Mouse (Mus musculus): ENCODE data around the gene Nfkb1. TPM values are rescaled to one million over a fixed set of nuclear protein-coding genes. Genes with fewer than 3 reads are reported as not detected.

The Nfkb1 gene
- polyA plus RNA-seq, 1 experiment from 2014 or later, result 17.1 TPM

GRCm38 (mm10) chr3:135564706-135565105 lies 126.6 kb downstream of the Nfkb1 start:
- no peak for ATAC-seq (replicated peaks; ENCODE audit: insufficient number of reproducible peaks, insufficient read depth, low FRiP score, low read depth)
- Histone ChIP-seq H3K4me3 (no peak overlapping the region), H3K27ac (no peak overlapping the region), H3K9me3 (replicated peaks) (no peaks in the 10 kb centered on the region), H3K27me3 (no peaks in the 10 kb centered on the region), H3K4me1 (replicated peaks) (peaks cover 23% of the 10 kb centered on the region), H3K36me3 (no peaks in the 10 kb centered on the region), H3K4me2 (no peak overlapping the region), H3K9ac (no peak overlapping the region)
- WGBS, result 89% methylated on average over 9 of the region's 9 CpGs

- Histone ChIP-seq H3K9me3 (replicated peaks) (no peaks in the 10 kb centered on the region), H3K4me3 (no peak overlapping the region), H3K9ac (no peak overlapping the region), H3K36me3 (no peaks in the 10 kb centered on the region), H3K27ac (0 out of 2 replicates have a peak overlapping the region, but pooled peaks have one; percentile 12), H3K4me2 (no peak overlapping the region), H3K4me1 (replicated peaks) (peaks cover 15% of the 10 kb centered on the region), H3K27me3 (no peaks in the 10 kb centered on the region)
- 0 out of 2 replicates have a peak, but pooled peaks have one; percentile 58 for ATAC-seq (replicated peaks; ENCODE audit: insufficient number of reproducible peaks, insufficient read depth, low FRiP score, low read depth)
- WGBS, result 65% methylated on average over 17 of the region's 17 CpGs
These were observed 128.1 kb downstream of the Nfkb1 start for GRCm38 (mm10) chr3:135563163-135563689.

GRCm38 (mm10) chr3:135562036-135562435 lies 129.3 kb downstream of the Nfkb1 start:
- Histone ChIP-seq H3K36me3 (no peaks in the 10 kb centered on the region; the same call in 1 of the 2 replicates), H3K9ac (no peak overlapping the region), H3K4me2 (no peak overlapping the region), H3K9me3 (replicated peaks) (no peaks in the 10 kb centered on the region), H3K27me3 (no peaks in the 10 kb centered on the region), H3K4me1 (replicated peaks) (peaks cover 7% of the 10 kb centered on the region), H3K27ac (no peak overlapping the region), H3K4me3 (no peak overlapping the region)
- no peak for ATAC-seq (replicated peaks; ENCODE audit: insufficient number of reproducible peaks, insufficient read depth, low FRiP score, low read depth)
- WGBS, result 68% methylated on average over 7 of the region's 7 CpGs

GRCm38 (mm10) chr3:135556851-135557662 lies 134.3 kb downstream of the Nfkb1 start:
- no peak overlapping the region for H3K4me2 ChIP-seq
- H3K36me3 ChIP-seq, result peaks cover 6% of the 10 kb centered on the region; the same call in 1 of the 2 replicates
- H3K9ac ChIP-seq, result no peak overlapping the region
- H3K27me3 ChIP-seq, result no peaks in the 10 kb centered on the region
- ATAC-seq (replicated peaks; ENCODE audit: insufficient number of reproducible peaks, insufficient read depth, low FRiP score, low read depth), result no peak
- no peaks in the 10 kb centered on the region for H3K4me1 ChIP-seq (replicated peaks)
- H3K9me3 ChIP-seq (replicated peaks), result no peaks in the 10 kb centered on the region
- WGBS, result 74% methylated on average over 12 of the region's 12 CpGs
- no peak overlapping the region for H3K27ac ChIP-seq
- H3K4me3 ChIP-seq, result no peak overlapping the region

- no peaks in the 10 kb centered on the region for H3K9me3 ChIP-seq (replicated peaks)
- H3K36me3 ChIP-seq, result peaks cover 9% of the 10 kb centered on the region; the same call in 1 of the 2 replicates
- ATAC-seq (replicated peaks; ENCODE audit: insufficient number of reproducible peaks, insufficient read depth, low FRiP score, low read depth), result no peak
- no peak overlapping the region for H3K4me3 ChIP-seq
- no peak overlapping the region for H3K27ac ChIP-seq
- 60% methylated on average over 7 of the region's 7 CpGs for WGBS
- H3K4me1 ChIP-seq (replicated peaks), result no peaks in the 10 kb centered on the region
- H3K9ac ChIP-seq, result no peak overlapping the region
- no peaks in the 10 kb centered on the region for H3K27me3 ChIP-seq
- no peak overlapping the region for H3K4me2 ChIP-seq
These were observed 135.2 kb downstream of the Nfkb1 start for GRCm38 (mm10) chr3:135556052-135556587.

GRCm38 (mm10) chr3:135555192-135555591 lies 136.2 kb downstream of the Nfkb1 start:
- no peak overlapping the region for H3K4me2 ChIP-seq
- H3K9me3 ChIP-seq (replicated peaks), result no peaks in the 10 kb centered on the region
- H3K4me1 ChIP-seq (replicated peaks), result no peaks in the 10 kb centered on the region
- ATAC-seq (replicated peaks; ENCODE audit: insufficient number of reproducible peaks, insufficient read depth, low FRiP score, low read depth), result no peak
- no peaks in the 10 kb centered on the region for H3K27me3 ChIP-seq
- no peak overlapping the region for H3K9ac ChIP-seq
- no peak overlapping the region for H3K27ac ChIP-seq
- WGBS, result 77% methylated on average over 6 of the region's 6 CpGs
- H3K36me3 ChIP-seq, result peaks cover 12% of the 10 kb centered on the region; the same call in 1 of the 2 replicates
- H3K4me3 ChIP-seq, result no peak overlapping the region

GRCm38 (mm10) chr3:135552874-135553273 lies 138.5 kb downstream of the Nfkb1 start:
- H3K36me3 ChIP-seq, result peaks cover 19% of the 10 kb centered on the region; the same call in 1 of the 2 replicates
- no peak overlapping the region for H3K9ac ChIP-seq
- WGBS, result 77% methylated on average over 5 of the region's 5 CpGs
- H3K4me3 ChIP-seq, result no peak overlapping the region
- H3K9me3 ChIP-seq (replicated peaks), result no peaks in the 10 kb centered on the region
- H3K4me1 ChIP-seq (replicated peaks), result no peaks in the 10 kb centered on the region
- no peak overlapping the region for H3K27ac ChIP-seq
- no peak overlapping the region for H3K4me2 ChIP-seq
- no peak for ATAC-seq (replicated peaks; ENCODE audit: insufficient number of reproducible peaks, insufficient read depth, low FRiP score, low read depth)
- no peaks in the 10 kb centered on the region for H3K27me3 ChIP-seq

- H3K9me3 ChIP-seq (replicated peaks), result no peaks in the 10 kb centered on the region
- H3K4me3 ChIP-seq, result no peak overlapping the region
- H3K27me3 ChIP-seq, result no peaks in the 10 kb centered on the region
- peaks cover 14% of the 10 kb centered on the region; the same call in 1 of the 2 replicates for H3K36me3 ChIP-seq
- H3K9ac ChIP-seq, result no peak overlapping the region
- no peaks in the 10 kb centered on the region for H3K4me1 ChIP-seq (replicated peaks)
- H3K27ac ChIP-seq, result no peak overlapping the region
- ATAC-seq (replicated peaks; ENCODE audit: insufficient number of reproducible peaks, insufficient read depth, low FRiP score, low read depth), result no peak
- no peak overlapping the region for H3K4me2 ChIP-seq
- 84% methylated on average over 8 of the region's 8 CpGs for WGBS
These were observed 144.0 kb downstream of the Nfkb1 start for GRCm38 (mm10) chr3:135547298-135547697.

GRCm38 (mm10) chr3:135546212-135546923 lies 145.0 kb downstream of the Nfkb1 start:
- H3K9me3 ChIP-seq (replicated peaks), result no peaks in the 10 kb centered on the region
- peaks cover 10% of the 10 kb centered on the region; the same call in 1 of the 2 replicates for H3K36me3 ChIP-seq
- H3K27ac ChIP-seq, result no peak overlapping the region
- no peak for ATAC-seq (replicated peaks; ENCODE audit: insufficient number of reproducible peaks, insufficient read depth, low FRiP score, low read depth)
- 62% methylated on average over 13 of the region's 13 CpGs for WGBS
- H3K4me2 ChIP-seq, result no peak overlapping the region
- H3K4me1 ChIP-seq (replicated peaks), result no peaks in the 10 kb centered on the region
- no peak overlapping the region for H3K4me3 ChIP-seq
- H3K9ac ChIP-seq, result no peak overlapping the region
- no peaks in the 10 kb centered on the region for H3K27me3 ChIP-seq

All from heart, embryonic 15.5 days (tissue).